Mouse (Mus musculus) embryonic fibroblast, embryonic 13.5 days (primary cell): ENCODE data around the gene Ppfia1. TPM values are rescaled to one million over a fixed set of nuclear protein-coding genes. Genes with fewer than 3 reads are reported as not detected.

Experiments used
- H3K27ac ChIP-seq: 2 replicates; pipeline ENCODE4 v1.5.1; 2012; ENCODE audit warnings: low read length, control low read depth, inconsistent platforms; ENCODE audit not compliant: insufficient read depth
- H3K4me1 ChIP-seq: 2 replicates; pipeline ENCODE4 v1.6.1; 2011; ENCODE audit warnings: low read length; ENCODE audit not compliant: control insufficient read depth, insufficient read depth
- H3K4me3 ChIP-seq: 2 replicates; pipeline ENCODE4 v1.5.1; 2011; ENCODE audit warnings: mild to moderate bottlenecking, control low read depth, low read length; ENCODE audit not compliant: insufficient read depth
- CTCF ChIP-seq: IDR thresholded peaks from 2 replicates; pipeline ENCODE4 v1.5.1; 2011; ENCODE audit warnings: mild to moderate bottlenecking, control low read depth, low read length, moderate library complexity, borderline replicate concordance; ENCODE audit not compliant: insufficient read depth
- POLR2A ChIP-seq: IDR thresholded peaks from 2 replicates; pipeline ENCODE4 v1.6.1; 2011; ENCODE audit warnings: low read depth, mild to moderate bottlenecking, control low read depth, low read length, moderate library complexity
- polyA plus RNA-seq: library from polyadenylated mRNA; stranded (reverse); fragments of >200 nt; gene quantifications from 2 replicates; pipeline ENCODE4 v1.2.4, GENCODE M21; 2011; ENCODE audit warnings: low read depth; ENCODE audit not compliant: missing spikeins, insufficient read length

The Ppfia1 gene
- polyA plus RNA-seq, 1 experiment = 71.5 TPM

GRCm38 (mm10) chr7:144526649-144527048, 26.9 kb downstream of the Ppfia1 start:
- H3K27ac ChIP-seq = no peak overlapping the region
- no peak overlapping the region for H3K4me3 ChIP-seq
- peaks cover 10% of the 10 kb centered on the region for H3K4me1 ChIP-seq
- no peak for TF ChIP-seq POLR2A

DNA sequence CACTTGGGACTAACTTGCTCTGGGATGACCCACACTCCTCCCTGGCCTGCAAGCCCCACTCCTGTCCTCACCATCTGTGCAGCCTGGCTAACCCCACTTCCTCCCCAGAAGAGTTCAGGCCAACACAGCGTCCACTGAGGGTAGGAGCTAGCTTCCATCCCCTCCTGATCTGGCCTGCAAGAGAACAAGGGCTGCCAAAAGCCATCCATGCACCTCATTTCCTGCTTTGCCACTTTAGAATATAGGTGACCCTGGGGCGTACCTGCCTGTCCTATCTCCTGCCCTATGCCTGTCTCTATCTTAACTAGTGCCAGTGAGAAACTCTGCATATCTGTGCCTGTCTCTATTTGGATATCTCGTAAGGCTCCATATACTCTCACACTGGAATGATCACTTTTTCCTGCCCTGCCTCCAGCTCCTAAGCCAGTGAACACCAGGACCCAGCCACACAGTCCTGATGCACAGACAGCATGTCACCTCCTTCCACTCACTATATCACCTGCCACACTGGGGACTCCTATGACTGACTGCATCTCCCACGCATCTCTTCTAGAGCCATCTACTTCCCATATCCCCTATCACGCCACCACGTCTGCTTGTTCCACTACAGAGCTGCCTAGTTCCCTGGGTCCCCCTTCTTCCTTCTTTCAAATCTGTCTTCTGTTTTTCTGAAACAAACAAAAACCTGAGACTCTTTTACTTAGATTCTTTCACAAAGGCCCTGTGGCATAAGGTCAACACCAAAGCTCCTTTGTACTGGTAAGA, 28.9 kb downstream of the Ppfia1 start:
- no peak for TF ChIP-seq CTCF
- no peak for TF ChIP-seq POLR2A
- Histone ChIP-seq H3K4me3 (no peak overlapping the region), H3K4me1 (peaks cover 10% of the 10 kb centered on the region), H3K27ac (no peak overlapping the region)

DNA sequence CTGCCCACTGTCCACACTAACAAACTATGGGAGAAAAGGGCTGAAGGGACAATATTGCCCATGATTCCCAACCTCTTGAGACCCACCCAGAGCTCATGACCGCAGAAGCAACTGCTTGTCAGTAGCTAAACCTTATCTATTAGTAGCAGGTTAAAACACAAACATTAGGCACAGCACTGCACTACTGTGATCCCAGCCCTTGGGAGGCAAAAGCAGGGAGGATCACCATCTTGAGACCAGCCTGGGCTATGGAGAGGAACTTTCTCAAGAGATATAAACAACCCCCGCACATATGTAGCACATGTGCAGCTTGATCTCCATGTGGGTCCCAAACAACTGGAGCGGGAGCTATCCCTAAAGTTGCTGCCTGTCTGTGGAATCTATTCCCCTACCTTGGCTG, 30.1 kb downstream of the Ppfia1 start:
- Histone ChIP-seq H3K27ac (no peak overlapping the region), H3K4me3 (no peak overlapping the region), H3K4me1 (peaks cover 10% of the 10 kb centered on the region)
- no peak for TF ChIP-seq CTCF
- TF ChIP-seq POLR2A = no peak

DNA sequence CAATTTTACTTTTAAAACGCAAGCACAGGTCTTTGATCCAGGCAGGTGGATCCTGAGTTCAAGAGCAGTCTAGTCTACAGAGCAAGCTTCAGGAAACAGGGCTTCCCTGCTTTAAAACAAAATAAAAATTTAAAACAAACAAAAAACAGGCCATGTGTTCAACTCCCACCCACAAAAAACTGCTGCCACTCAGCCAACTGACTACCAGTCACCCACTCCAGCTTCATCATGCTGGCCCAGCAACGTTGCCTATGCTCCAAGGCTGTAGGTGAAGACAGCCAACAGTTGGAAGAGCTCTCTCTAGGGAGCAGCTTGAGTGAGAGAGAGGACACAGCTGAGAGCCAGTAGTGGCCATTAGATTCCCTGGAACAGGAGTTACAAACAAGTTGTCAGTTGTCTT, 31.6 kb downstream of the Ppfia1 start:
- Histone ChIP-seq H3K27ac (no peak overlapping the region), H3K4me3 (no peak overlapping the region), H3K4me1 (no peaks in the 10 kb centered on the region)
- TF ChIP-seq POLR2A = no peak
- TF ChIP-seq CTCF = no peak

DNA sequence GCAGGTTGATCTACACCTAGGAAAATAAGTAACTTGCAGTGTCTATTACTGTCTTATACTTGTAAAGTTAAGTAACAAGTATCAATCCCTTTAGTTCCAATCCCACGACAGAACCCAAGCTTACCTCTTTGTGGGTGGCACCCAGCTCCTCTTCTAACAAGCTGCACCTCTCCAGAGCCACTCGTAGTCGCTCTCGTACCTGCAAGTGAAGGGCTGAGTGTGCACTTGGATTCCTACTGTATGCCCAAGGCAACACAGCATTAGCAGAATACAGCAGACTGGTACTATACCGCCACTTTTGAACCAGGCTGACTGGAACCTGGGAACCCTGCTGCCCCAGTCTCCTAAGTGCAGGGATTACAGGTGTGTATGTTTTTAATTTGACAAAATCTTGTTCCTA, 33.7 kb downstream of the Ppfia1 start:
- Histone ChIP-seq H3K4me1 (no peaks in the 10 kb centered on the region), H3K4me3 (no peak overlapping the region), H3K27ac (no peak overlapping the region)
- TF ChIP-seq CTCF (no peak), POLR2A (no peak)

DNA sequence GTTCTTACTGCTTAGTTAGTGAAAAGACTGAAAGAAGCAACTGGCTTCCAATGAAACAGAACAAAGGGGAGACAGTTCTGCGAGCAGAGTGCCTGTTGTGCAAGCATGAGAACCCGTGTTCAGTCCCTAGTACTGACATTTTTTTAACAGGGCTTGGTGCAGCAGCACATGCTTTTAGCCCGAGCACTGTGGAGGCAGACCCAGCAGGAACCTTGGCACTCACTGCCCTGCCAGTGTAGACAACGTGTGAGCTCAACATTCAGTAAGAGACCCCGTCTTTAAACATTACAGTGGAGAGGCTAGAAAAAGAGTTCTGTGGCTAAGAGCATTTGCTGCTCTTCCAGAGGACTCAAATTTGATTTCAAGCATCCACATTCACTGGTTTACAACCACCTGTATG, 36.8 kb downstream of the Ppfia1 start:
- no peaks in the 10 kb centered on the region for H3K4me1 ChIP-seq
- H3K4me3 ChIP-seq = no peak overlapping the region
- H3K27ac ChIP-seq = no peak overlapping the region
- TF ChIP-seq CTCF (no peak), POLR2A (no peak)

DNA sequence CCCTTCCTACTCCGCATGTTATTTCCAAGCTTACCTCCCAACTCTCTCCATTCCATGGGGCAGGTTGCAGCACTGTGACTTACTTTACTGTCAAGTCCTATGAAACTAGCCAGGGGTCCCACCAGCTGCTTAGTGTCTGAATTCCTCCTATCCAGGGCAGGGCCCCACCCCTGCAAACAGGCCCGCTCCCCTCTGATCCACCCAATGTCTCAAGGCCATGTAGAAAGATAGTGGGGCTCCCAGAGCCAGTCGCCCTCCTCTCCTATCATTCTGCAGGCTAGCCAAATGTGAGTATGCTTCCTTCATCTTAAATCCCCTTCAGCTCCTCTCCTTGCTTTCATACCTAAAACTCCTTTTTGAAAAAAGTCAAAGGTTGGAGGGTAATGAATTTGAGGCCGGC, 44.4 kb downstream of the Ppfia1 start:
- TF ChIP-seq CTCF = no peak
- no peak for TF ChIP-seq POLR2A
- no peaks in the 10 kb centered on the region for H3K4me1 ChIP-seq
- H3K27ac ChIP-seq = no peak overlapping the region
- no peak overlapping the region for H3K4me3 ChIP-seq

GRCm38 (mm10) chr7:144506807-144507206, 46.7 kb downstream of the Ppfia1 start:
- Histone ChIP-seq H3K27ac (no peak overlapping the region), H3K4me3 (no peak overlapping the region), H3K4me1 (no peaks in the 10 kb centered on the region)
- TF ChIP-seq POLR2A (no peak), CTCF (no peak)

GRCm38 (mm10) chr7:144503959-144504358, 49.6 kb downstream of the Ppfia1 start:
- H3K27ac ChIP-seq = no peak overlapping the region
- no peaks in the 10 kb centered on the region for H3K4me1 ChIP-seq
- TF ChIP-seq POLR2A = no peak
- no peak for TF ChIP-seq CTCF
- no peak overlapping the region for H3K4me3 ChIP-seq

- no peaks in the 10 kb centered on the region for H3K4me1 ChIP-seq
- no peak overlapping the region for H3K4me3 ChIP-seq
- TF ChIP-seq CTCF = no peak
- H3K27ac ChIP-seq = no peak overlapping the region
Observed at GRCm38 (mm10) chr7:144492931-144493330, 60.6 kb downstream of the Ppfia1 start.

DNA sequence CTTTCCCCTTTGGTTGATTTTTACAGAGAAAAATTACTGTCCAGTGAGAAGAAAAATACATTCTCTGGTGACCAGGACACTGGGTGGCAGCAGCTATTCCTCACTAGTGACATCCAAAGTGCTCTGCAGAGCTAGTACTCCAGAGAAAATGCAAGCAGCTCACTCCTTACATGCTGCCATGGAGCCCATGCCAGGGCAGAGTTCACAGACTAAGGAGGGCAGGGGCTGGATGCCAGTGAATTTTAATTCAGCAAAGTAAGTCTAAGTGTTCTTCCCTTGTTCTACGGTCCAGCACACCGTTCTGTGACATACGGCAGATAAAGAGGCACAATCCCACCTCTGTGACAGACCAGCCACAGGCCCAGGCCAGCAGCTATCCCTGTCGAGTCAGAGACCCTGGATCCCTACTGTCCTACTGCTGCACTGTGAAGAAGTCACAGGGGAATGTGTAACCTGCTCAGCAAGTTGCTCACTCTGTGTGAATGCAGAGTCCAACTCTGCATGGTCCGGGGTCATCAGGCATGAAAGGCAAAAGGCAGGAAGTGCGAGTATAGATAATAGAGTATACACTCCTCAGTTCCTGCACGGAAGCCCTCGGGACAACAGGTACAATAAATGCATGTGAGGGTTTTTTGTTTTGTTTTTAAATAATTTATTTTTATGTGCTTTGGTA, 63.2 kb downstream of the Ppfia1 start:
- no peak overlapping the region for H3K4me3 ChIP-seq
- H3K27ac ChIP-seq = no peak overlapping the region
- TF ChIP-seq CTCF = no peak
- no peaks in the 10 kb centered on the region for H3K4me1 ChIP-seq
